29 mouse cellular contexts compared by ENCODE assay signal in genomic region chr12:44325091-44325490, GRCm38 (mm10). TPM values are rescaled to one million over a fixed set of nuclear protein-coding genes. Genes with fewer than 3 reads are reported as not detected.
A peak's percentile ranks its signal among the peaks of the same experiment; 100 is the strongest.
DNase-seq lines count a peak whose midpoint lies in the region; ATAC-seq and TF ChIP-seq lines count a peak whose summit lies in the region.
"Had no signal": no experiment of that assay in that cellular context is flagged by ENCODE, and none has a peak within 500 bp of the region (broad histone marks: within the 10 kb centered on the region; RNA-seq: fewer than 3 reads in every experiment).

No protein-coding gene starts in this region.

- DNase-seq in frontal cortex, adult 2 months (ENCODE audit: extremely low spot score in 1 of 2, low spot score in 1 of 2): peak; percentile 43 to 70
- DNase-seq in frontal cortex, postnatal 10 days (ENCODE audit: low spot score in 2 of 2): no peak
- no peak for DNase-seq in left cerebral cortex, adult 2 months (ENCODE audit: extremely low spot score in 1 of 2, low spot score in 2 of 2)
- DNase-seq in left cerebral cortex, postnatal 4 days: no peak
- DNase-seq in right cerebral cortex, adult 18-20 months: peak; percentile 48
- DNase-seq in right cerebral cortex, postnatal 14 days: no peak
- peak; percentile 74 for DNase-seq in telencephalon, adult 2 months (ENCODE audit: low read depth, low spot score)
- DNase-seq in hindbrain, embryonic 11.5 days (ENCODE audit: low spot score): no peak
- DNase-seq: adrenal gland, adult 8-10 months; adrenal gland, postnatal 36 days; cerebellum, adult 11 months; cerebellum, adult 2 months; cerebellum, adult 9-11 months; cerebellum, postnatal 25 days; forebrain, postnatal 0 days; gastrocnemius, postnatal 25 days; heart, adult 18-20 months; heart, postnatal 10 days; heart, postnatal 36 days had no signal

- H3K9me3 ChIP-seq in hindbrain, embryonic 11.5 days (ENCODE audit: control insufficient read depth, low read length): no peaks in the 10 kb centered on the region
- H3K9me3 ChIP-seq: embryonic facial prominence, embryonic 12.5 days; embryonic facial prominence, embryonic 15.5 days; heart, embryonic 12.5 days; heart, embryonic 15.5 days; hindbrain, embryonic 10.5 days had no signal

- no peak overlapping the region for H3K4me2 ChIP-seq in hindbrain, embryonic 11.5 days (replicated peaks; ENCODE audit: low read depth, low read length)
- H3K4me2 ChIP-seq: embryonic facial prominence, embryonic 12.5 days; embryonic facial prominence, embryonic 15.5 days; heart, embryonic 12.5 days; heart, embryonic 15.5 days; hindbrain, embryonic 14.5 days had no signal

- H3K4me3 ChIP-seq in left cerebral cortex, adult 2 months: no peak overlapping the region
- H3K4me3 ChIP-seq in hindbrain, embryonic 11.5 days (ENCODE audit: low read depth, low read length): no peak overlapping the region
- H3K4me3 ChIP-seq: embryonic facial prominence, embryonic 12.5 days; embryonic facial prominence, embryonic 15.5 days; heart, embryonic 12.5 days; heart, embryonic 15.5 days; hindbrain, embryonic 10.5 days had no signal

- H3K27ac ChIP-seq in left cerebral cortex, adult 2 months: peak overlapping the region; percentile 51
- no peak overlapping the region for H3K27ac ChIP-seq in hindbrain, embryonic 11.5 days (ENCODE audit: low read depth, low read length)
- H3K27ac ChIP-seq: embryonic facial prominence, embryonic 12.5 days; embryonic facial prominence, embryonic 15.5 days; heart, embryonic 15.5 days; hindbrain, embryonic 10.5 days; hindbrain, embryonic 14.5 days; hindbrain, postnatal 0 days had no signal

- intact Hi-C loops in left cerebral cortex, adult 2 months (cut with DNase I): no loop called here
- intact Hi-C loops in left cerebral cortex, postnatal 4 days (cut with DNase I): loop anchor here (5.0 kb wide), 1 partner anchor 222 kb away; no protein-coding TSS in a partner anchor

- H3K9ac ChIP-seq in hindbrain, embryonic 11.5 days (ENCODE audit: low read depth, low read length): no peak overlapping the region
- H3K9ac ChIP-seq: embryonic facial prominence, embryonic 12.5 days; embryonic facial prominence, embryonic 15.5 days; forebrain, postnatal 0 days; heart, embryonic 12.5 days; heart, embryonic 15.5 days; hindbrain, embryonic 14.5 days had no signal

- H3K27me3 ChIP-seq in hindbrain, embryonic 11.5 days (ENCODE audit: control insufficient read depth, insufficient read depth, low read length): no peaks in the 10 kb centered on the region

- no peaks in the 10 kb centered on the region for H3K36me3 ChIP-seq in hindbrain, embryonic 11.5 days (ENCODE audit: control insufficient read depth, insufficient read depth, low read length)
- H3K36me3 ChIP-seq: embryonic facial prominence, embryonic 12.5 days; embryonic facial prominence, embryonic 15.5 days; heart, embryonic 12.5 days; heart, embryonic 15.5 days; hindbrain, embryonic 10.5 days had no signal

- TF ChIP-seq CTCF in left cerebral cortex, adult 2 months (IDR thresholded peaks at IDR 0.05): no peak

- H3K4me1 ChIP-seq in hindbrain, embryonic 11.5 days (replicated peaks; ENCODE audit: control insufficient read depth, insufficient read depth, low read length): no peaks in the 10 kb centered on the region

- no peak for ATAC-seq in hindbrain, embryonic 11.5 days (ENCODE audit: low FRiP score)
- ATAC-seq: activated CD4-positive, CD25-positive, alpha-beta regulatory T cell, adult 4 months; forebrain, embryonic 14.5 days; forebrain, postnatal 0 days; hindbrain, postnatal 0 days; inflammation-experienced regulatory T-cells, adult 6 months had no signal

RNA-seq across cellular contexts. Expression of gene Nrcam, which starts 3.6 kb away (rescaled TPM):
- polyA plus RNA-seq in frontal cortex, adult 2 months (2012; rRNA removed): 159 and 161 TPM in 2 replicates
- total RNA-seq in left cerebral cortex, adult 2 months (2021): 100 to 1,000 TPM; 515 to 517 TPM
- total RNA-seq in left cerebral cortex, postnatal 4 days (2021): 100 to 1,000 TPM; 323 to 345 TPM
- polyA plus RNA-seq in hindbrain, embryonic 11.5 days (2014; fragmentation: Nextera tagmentation; extraction: Ambion mirVana): 67.6 and 82.8 TPM in 2 replicates

Comparison
In these comparisons a context has a peak if more than half of its experiments do, and no peak if none do; other contexts are left out.
1. DNase-seq: peak in frontal cortex, adult 2 months (2 of 2), right cerebral cortex, adult 18-20 months (single experiment) and telencephalon, adult 2 months (single experiment); none in frontal cortex, postnatal 10 days (0 of 2), left cerebral cortex, adult 2 months (0 of 2), left cerebral cortex, postnatal 4 days (single experiment), right cerebral cortex, postnatal 14 days (single experiment) and hindbrain, embryonic 11.5 days (single experiment).